Mouse (Mus musculus) testis, postnatal 10 days (tissue): ENCODE results near the gene Atp5d.
"Not testable (repeated sequence)": the region's sequence is repeated elsewhere in the genome, so short reads cannot be mapped to it uniquely, and the experiment has no call there.

Experiments used
- DNase-seq: peaks from one replicate; pipeline ENCODE4 v3.0.0; 2021; ENCODE audit warnings: low spot score

The Atp5d gene

GRCm38 (mm10) chr10:80154384-80154783, 16.0 kb downstream of the Atp5d start:
- DNase-seq, result no peak

DNA sequence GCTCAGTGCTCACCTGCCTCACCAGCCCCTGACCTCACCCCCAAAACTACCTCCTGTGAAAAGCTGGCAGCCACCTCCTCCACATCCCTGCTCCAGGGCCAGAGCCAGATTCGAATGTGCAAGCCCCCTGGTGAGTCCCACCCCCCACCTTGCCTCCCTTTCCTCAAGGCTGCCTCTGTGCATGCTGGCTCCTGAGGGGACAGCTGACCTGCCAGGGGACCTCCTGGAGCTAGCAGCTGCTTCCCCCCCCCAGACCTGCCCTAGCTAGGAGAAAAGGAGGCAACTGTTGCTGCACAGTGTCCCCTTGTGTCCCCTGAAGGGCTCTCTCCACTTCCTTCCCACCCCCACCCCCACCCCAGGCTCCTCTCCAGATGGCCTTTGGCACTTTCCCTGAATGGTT, 16.8 kb downstream of the Atp5d start:
- DNase-seq, result no peak

- no peak for DNase-seq
Observed at GRCm38 (mm10) chr10:80156002-80156751, 17.7 kb downstream of the Atp5d start.

DNA sequence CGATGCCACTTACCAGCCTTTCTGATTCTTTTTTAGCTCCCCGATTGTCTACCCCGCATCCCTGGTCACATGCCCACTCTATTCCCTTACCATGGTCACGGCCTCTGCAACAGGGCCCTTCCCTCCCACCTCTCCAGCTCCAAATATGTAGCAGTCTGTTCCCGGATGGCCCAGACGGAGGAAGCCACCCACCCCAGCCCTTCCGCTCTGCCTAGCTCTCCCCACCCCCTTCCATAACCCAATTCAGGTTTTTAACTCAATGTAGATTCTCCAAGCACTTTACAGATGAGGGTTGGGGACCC, 18.3 kb downstream of the Atp5d start:
- no peak for DNase-seq

DNA sequence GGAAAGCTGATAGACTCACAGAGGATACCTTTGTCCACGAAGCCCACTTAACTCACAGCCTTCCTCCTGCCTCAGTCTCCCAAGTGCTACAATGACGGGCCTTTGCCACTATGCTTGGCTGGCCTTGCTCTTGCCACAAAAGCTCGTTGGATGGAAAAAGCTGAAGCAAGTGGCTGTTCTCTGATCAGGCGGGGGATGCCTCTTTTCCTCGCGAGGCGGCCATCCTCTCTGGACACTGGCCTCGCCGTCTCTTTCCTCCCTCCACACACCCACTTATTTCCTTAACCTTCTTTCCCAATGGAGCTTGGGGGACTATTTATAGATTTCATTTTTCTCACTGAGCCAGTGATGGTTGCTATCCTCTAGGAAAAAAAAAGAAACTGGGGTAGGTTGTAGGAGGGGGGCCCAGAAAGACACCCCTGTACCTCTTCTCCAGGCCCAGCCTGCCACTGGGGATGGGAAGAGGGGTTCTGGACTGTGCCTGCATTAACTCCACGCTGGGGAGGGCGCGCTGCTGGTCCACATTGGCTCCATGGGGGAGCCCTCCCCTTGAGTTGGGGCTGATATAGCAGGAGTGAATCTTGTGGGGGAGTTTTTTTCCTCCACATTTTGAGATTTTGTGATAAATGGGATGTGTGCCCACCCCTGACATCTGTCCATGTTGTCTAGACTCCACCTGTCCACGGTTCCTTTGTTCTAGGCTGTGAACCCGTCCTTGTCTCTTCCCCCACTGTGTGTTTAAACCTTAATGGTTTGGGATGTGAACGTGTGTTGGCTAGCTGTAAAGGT, 18.9 kb downstream of the Atp5d start:
- no peak for DNase-seq

- DNase-seq, result no peak
Observed at GRCm38 (mm10) chr10:80158307-80158986, 20.0 kb downstream of the Atp5d start.

DNA sequence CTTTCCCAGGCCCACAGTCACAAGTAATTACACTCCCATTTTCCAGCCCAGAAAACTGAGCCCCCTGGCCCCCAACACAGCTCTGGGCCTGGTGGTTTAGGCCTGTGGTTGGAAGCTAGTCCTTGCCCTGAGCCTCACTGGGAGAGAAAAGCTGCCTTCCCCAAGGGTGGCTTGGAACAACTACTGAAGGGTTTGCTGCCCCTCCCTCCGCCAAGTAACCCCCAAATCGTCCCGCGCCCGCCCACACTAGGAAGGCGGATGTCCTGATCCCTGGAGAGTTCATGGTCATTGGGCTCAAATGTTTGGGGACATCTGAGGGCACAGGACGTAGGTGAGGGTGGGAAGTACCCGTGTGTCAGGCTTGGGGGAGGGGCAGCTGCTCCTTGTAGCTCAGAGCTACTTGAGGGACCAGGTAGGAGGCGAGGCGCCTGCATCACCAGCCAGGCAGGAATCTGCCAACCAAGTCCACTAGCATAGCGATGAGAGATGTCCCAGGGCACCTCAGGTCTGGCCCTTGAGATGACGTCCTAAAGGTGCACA, 20.7 kb downstream of the Atp5d start:
- peak; percentile 80 for DNase-seq

- peak; percentile 99 for DNase-seq
Observed at GRCm38 (mm10) chr10:80159561-80160454, 21.4 kb downstream of the Atp5d start.

GRCm38 (mm10) chr10:80160455-80161371, 22.3 kb downstream of the Atp5d start:
- peak; percentile 94 for DNase-seq

DNA sequence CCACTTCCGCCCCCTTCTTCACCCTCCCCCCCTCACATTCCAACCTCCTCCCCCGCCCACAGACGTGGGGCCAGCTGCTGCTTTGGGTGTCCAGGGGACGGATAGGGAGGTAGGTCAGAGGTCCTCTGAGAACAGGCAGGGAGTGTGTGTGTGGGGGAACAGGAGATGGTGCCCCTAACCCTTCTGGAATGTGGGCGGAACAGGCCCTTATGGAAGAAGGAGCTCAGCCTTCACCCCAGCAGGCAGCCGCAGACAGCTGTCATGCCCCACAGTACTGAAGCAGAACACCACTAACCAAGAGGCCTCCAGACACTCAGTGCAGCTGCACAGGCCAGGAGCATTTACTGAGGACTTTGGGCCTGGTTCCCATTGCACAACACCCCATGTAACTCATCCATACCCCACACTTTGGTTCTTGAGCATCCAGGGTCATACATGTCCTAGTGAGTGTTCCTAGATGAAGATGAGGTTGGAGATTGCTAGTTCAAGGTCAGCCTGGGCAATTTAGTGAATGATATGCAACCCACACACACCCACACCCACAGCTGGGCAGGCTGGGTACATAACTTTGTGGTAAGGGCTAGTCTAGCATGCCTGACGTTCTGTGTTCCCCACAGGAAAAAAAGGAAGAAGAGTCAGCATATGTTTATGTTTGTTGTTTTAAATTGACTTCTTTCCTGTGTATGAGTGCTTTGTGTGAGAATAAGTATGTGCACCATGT, 23.2 kb downstream of the Atp5d start:
- no peak for DNase-seq

- no peak for DNase-seq
Observed at GRCm38 (mm10) chr10:80162243-80162608, 23.8 kb downstream of the Atp5d start.

GRCm38 (mm10) chr10:80162716-80163299, 24.4 kb downstream of the Atp5d start:
- no peak for DNase-seq

GRCm38 (mm10) chr10:80163721-80164120, 25.3 kb downstream of the Atp5d start:
- DNase-seq, result no peak

- DNase-seq, result no peak
Observed at GRCm38 (mm10) chr10:80164161-80164997, 25.9 kb downstream of the Atp5d start.

GRCm38 (mm10) chr10:80164998-80165344, 26.5 kb downstream of the Atp5d start:
- peak; percentile 97 for DNase-seq

GRCm38 (mm10) chr10:80165392-80166128, 27.1 kb downstream of the Atp5d start, which contains the start of gene Cirbp:
TSS of gene Cirbp (plus strand) at chr10:80165985.
- DNase-seq, result no peak

DNA sequence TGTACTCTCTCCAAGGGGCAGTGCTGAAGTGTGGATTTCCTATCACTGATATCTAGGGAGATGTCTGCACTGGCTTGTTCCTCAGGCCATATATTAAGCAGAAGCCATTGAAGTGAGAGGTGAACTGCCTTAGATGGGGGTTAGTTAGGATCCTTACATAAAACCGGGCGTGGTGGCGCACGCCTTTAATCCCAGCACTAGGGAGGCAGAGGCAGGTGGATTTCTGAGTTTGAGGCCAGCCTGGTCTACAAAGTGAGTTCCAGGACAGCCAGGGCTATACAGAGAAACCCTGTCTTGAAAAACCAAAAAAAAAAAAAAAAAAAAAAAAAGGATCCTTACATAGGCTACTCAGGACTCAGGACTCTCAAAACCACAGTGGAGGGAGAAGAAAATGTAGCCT, 27.7 kb downstream of the Atp5d start:
- DNase-seq, result not testable (repeated sequence)

DNA sequence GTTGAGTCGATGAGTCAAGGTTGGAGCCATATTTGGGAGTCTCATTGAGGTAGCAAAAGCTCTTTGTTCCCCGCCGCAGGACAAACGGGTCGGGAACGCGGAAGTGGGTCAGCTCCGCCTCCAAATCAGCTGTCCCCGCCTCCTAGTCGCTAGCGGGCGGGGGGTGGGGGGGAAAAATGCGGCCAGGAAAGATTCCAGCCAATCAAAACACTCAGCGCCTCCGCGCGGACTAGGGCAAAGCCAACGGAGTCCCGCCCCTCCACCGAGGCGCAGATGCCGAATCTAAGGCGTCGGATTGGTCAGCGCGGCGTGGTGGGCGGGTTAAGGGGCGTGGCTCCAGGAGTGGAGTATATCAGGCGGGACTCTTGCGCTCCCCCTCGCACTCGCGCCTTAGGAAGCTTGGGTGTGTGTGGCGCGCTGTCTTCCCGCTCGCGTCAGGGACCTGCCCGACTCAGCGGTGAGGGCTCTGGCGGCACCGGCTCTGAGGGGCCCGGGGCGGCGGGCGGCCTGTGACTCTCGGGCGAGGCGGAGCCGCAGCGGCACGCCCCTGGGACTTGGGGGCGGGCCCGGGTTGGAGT, 29.1 kb downstream of the Atp5d start:
- peak; percentile 100 for DNase-seq
